Mouse (Mus musculus) lung, postnatal 0 days (tissue): Measurements from ENCODE around the gene Sh2d6.

Source experiments
- CTCF ChIP-seq: IDR thresholded peaks from 2 replicates; pipeline ENCODE4 v1.5.1; 2016; ENCODE audit warnings: antibody characterized with exemption, mild to moderate bottlenecking
- EP300 ChIP-seq: IDR thresholded peaks from 2 replicates; pipeline ENCODE4 v1.6.1; 2016; ENCODE audit warnings: antibody characterized with exemption, mild to moderate bottlenecking, control low read depth

- TF ChIP-seq EP300: no peak
- no peak for TF ChIP-seq CTCF
Measured at GRCm38 (mm10) chr6:72520904-72521303, 603 bp downstream of the Sh2d6 start.
